Mouse (Mus musculus) kidney, embryonic 16.5 days (tissue): ENCODE measurements around the gene Platr25. TPM values are rescaled to one million over a fixed set of nuclear protein-coding genes. Genes with fewer than 3 reads are reported as not detected.
"Not testable (repeated sequence)": the region's sequence is repeated elsewhere in the genome, so short reads cannot be mapped to it uniquely, and the experiment has no call there.

Source experiments
- ATAC-seq: fragments of 200-750 bp; cut with Nextera tagmentation; 2 replicates; pipeline ENCODE4 v1.8.0; 2017; ENCODE audit warnings: moderate TSS enrichment; ENCODE audit not compliant: low FRiP score, low TSS enrichment
- H3K27ac ChIP-seq: fragments of 300-500 bp; sonication (generic); 2 replicates; pipeline ENCODE4 v1.5.1; 2014; ENCODE audit warnings: low read length
- H3K27me3 ChIP-seq: fragments of 300-500 bp; sonication (generic); 2 replicates; pipeline ENCODE4 v1.6.1; 2014; ENCODE audit warnings: low read length, control low read depth, mixed read lengths; ENCODE audit not compliant: insufficient read depth
- H3K36me3 ChIP-seq: fragments of 300-500 bp; sonication (generic); 2 replicates; pipeline ENCODE4 v1.6.1; 2014; ENCODE audit warnings: low read length, control low read depth, mixed read lengths; ENCODE audit not compliant: insufficient read depth
- H3K4me1 ChIP-seq: fragments of 300-500 bp; sonication (generic); 2 replicates; pipeline ENCODE4 v1.6.1; 2014; ENCODE audit warnings: low read length, control low read depth, mixed read lengths; ENCODE audit not compliant: insufficient read depth
- H3K4me2 ChIP-seq: fragments of 300-500 bp; sonication (generic); replicated peaks from 2 replicates; pipeline ENCODE4 v1.6.1; 2014; ENCODE audit warnings: low read depth, low read length
- H3K4me3 ChIP-seq: fragments of 300-500 bp; sonication (generic); 2 replicates; pipeline ENCODE4 v1.5.1; 2014; ENCODE audit warnings: mild to moderate bottlenecking, low read length
- H3K9ac ChIP-seq: fragments of 300-500 bp; sonication (generic); replicated peaks from 2 replicates; pipeline ENCODE4 v1.6.1; 2014; ENCODE audit warnings: low read length
- H3K9me3 ChIP-seq: fragments of 300-500 bp; sonication (generic); 2 replicates; pipeline ENCODE4 v1.6.1; 2016; ENCODE audit warnings: low read length, control low read depth
- WGBS: fragments of 180-500 bp; shearing (Covaris S2); extraction: QIAGEN DNeasy Blood & Tissue Kit; methylation state at CpG from one replicate; pipeline ENCODE4 v1.1.7; 2014; 5-methylcytosine and 5-hydroxymethylcytosine counted together
- polyA plus RNA-seq: library from polyadenylated mRNA; unstranded; fragments of >200 nt; fragmentation: Nextera tagmentation; extraction: Ambion mirVana; gene quantifications from 2 replicates; pipeline ENCODE4 v1.2.1, GENCODE M21; 2015

The Platr25 gene
- polyA plus RNA-seq, result 28.9 and 31.6 TPM in 2 replicates

GRCm38 (mm10) chr13:62760432-62761415 is at the start of gene Platr25:
Gene Platr25 (minus strand): TSS chr13:62760709.
- ATAC-seq, result peak; percentile 96
- H3K27me3 ChIP-seq, H3K36me3 ChIP-seq, H3K4me1 ChIP-seq, H3K9me3 ChIP-seq: not testable (repeated sequence)
- WGBS, result 10% methylated on average over 20 of the region's 20 CpGs
- H3K4me2 ChIP-seq, result peak within 1 kb of the TSS; percentile 55
- H3K9ac ChIP-seq, result peak within 1 kb of the TSS; percentile 65
- peak within 1 kb of the TSS; percentile 29; the same call in 1 of the 2 replicates for H3K27ac ChIP-seq
- H3K4me3 ChIP-seq, result peak within 1 kb of the TSS; percentile 57

GRCm38 (mm10) chr13:62807981-62808380 is 47.5 kb upstream of the Platr25 start:
- H3K9ac ChIP-seq, H3K36me3 ChIP-seq, H3K4me2 ChIP-seq, H3K27me3 ChIP-seq, ATAC-seq, H3K9me3 ChIP-seq, H3K27ac ChIP-seq, H3K4me1 ChIP-seq, H3K4me3 ChIP-seq: not testable (repeated sequence)
- WGBS, result 94% methylated on average over 6 of the region's 6 CpGs

- H3K4me3 ChIP-seq, result peak overlapping the region; percentile 58
- 0 out of 2 replicates have a peak overlapping the region, but pooled peaks have one; percentile 33 for H3K9ac ChIP-seq
- not testable (repeated sequence) for H3K9me3 ChIP-seq, H3K27me3 ChIP-seq, H3K27ac ChIP-seq, H3K4me1 ChIP-seq, ATAC-seq
- H3K4me2 ChIP-seq, result peak overlapping the region; percentile 44
- WGBS, result 49% methylated on average over 2 of the region's 2 CpGs
- H3K36me3 ChIP-seq, result peaks cover 11% of the 10 kb centered on the region
Observed at GRCm38 (mm10) chr13:62786135-62786493, 25.6 kb upstream of the Platr25 start.

GRCm38 (mm10) chr13:62785199-62786134 is 25.0 kb upstream of the Platr25 start, which contains the start of gene Gm5141:
Gene Gm5141 (minus strand): TSS chr13:62785808.
- not testable (repeated sequence) for H3K4me1 ChIP-seq, H3K9me3 ChIP-seq, H3K27ac ChIP-seq, H3K27me3 ChIP-seq
- H3K9ac ChIP-seq, result peak within 1 kb of the TSS; percentile 64
- peaks cover 13% of the 10 kb centered on the region for H3K36me3 ChIP-seq
- H3K4me3 ChIP-seq, result peak within 1 kb of the TSS; percentile 58
- WGBS, result 5% methylated on average over 18 of the region's 23 CpGs
- peak; percentile 100 for ATAC-seq
- peak within 1 kb of the TSS; percentile 73 for H3K4me2 ChIP-seq

GRCm38 (mm10) chr13:62763806-62764205 is 3.3 kb upstream of the Platr25 start:
- not testable (repeated sequence) for H3K9ac ChIP-seq, H3K36me3 ChIP-seq, ATAC-seq, H3K27ac ChIP-seq, H3K4me2 ChIP-seq, H3K27me3 ChIP-seq, H3K4me1 ChIP-seq, H3K4me3 ChIP-seq, H3K9me3 ChIP-seq
- 69% methylated on average over 2 of the region's 2 CpGs for WGBS

GRCm38 (mm10) chr13:62733322-62733721 is 27.2 kb downstream of the Platr25 start:
- Histone ChIP-seq H3K36me3 (no peaks in the 10 kb centered on the region), H3K27ac (no peak overlapping the region), H3K4me3 (no peak overlapping the region), H3K27me3 (no peaks in the 10 kb centered on the region), H3K9ac (no peak overlapping the region), H3K4me2 (no peak overlapping the region), H3K9me3 (no peaks in the 10 kb centered on the region), H3K4me1 (no peaks in the 10 kb centered on the region)
- no peak for ATAC-seq
- WGBS, result 86% methylated on average over 2 of the region's 2 CpGs

GRCm38 (mm10) chr13:62712611-62713010 is 47.9 kb downstream of the Platr25 start:
- H3K27me3 ChIP-seq, ATAC-seq, H3K36me3 ChIP-seq, H3K4me1 ChIP-seq, H3K4me3 ChIP-seq, H3K27ac ChIP-seq, H3K9me3 ChIP-seq, H3K4me2 ChIP-seq, H3K9ac ChIP-seq: not testable (repeated sequence)
- 91% methylated on average over 8 of the region's 8 CpGs for WGBS

GRCm38 (mm10) chr13:62685287-62685648 is 75.2 kb downstream of the Platr25 start:
- WGBS, result 29% methylated on average over 4 of the region's 4 CpGs
- H3K9ac ChIP-seq, result peak overlapping the region; percentile 43
- peaks cover 12% of the 10 kb centered on the region; the same call in 1 of the 2 replicates for H3K36me3 ChIP-seq
- peaks cover 16% of the 10 kb centered on the region for H3K9me3 ChIP-seq
- H3K27ac ChIP-seq, ATAC-seq, H3K27me3 ChIP-seq, H3K4me1 ChIP-seq: not testable (repeated sequence)
- H3K4me2 ChIP-seq, result peak overlapping the region; percentile 44
- peak overlapping the region; percentile 46 for H3K4me3 ChIP-seq

- Histone ChIP-seq H3K9ac (peak overlapping the region; percentile 63), H3K36me3 (peaks cover 17% of the 10 kb centered on the region; the same call in 1 of the 2 replicates), H3K4me3 (peak overlapping the region; percentile 46), H3K4me2 (peak overlapping the region; percentile 52), H3K27ac (0 out of 2 replicates have a peak overlapping the region, but pooled peaks have one; percentile 7), H3K9me3 (peaks cover 21% of the 10 kb centered on the region)
- not testable (repeated sequence) for H3K4me1 ChIP-seq, H3K27me3 ChIP-seq
- peak; percentile 100 for ATAC-seq
- 3% methylated on average over 15 of the region's 20 CpGs for WGBS
Observed at GRCm38 (mm10) chr13:62684608-62685286, 75.8 kb downstream of the Platr25 start.
